Mouse (Mus musculus) heart, embryonic 12.5 days (tissue): ENCODE data around the gene Abcg4. TPM values are rescaled to one million over a fixed set of nuclear protein-coding genes. Genes with fewer than 3 reads are reported as not detected.

Source experiments
- ATAC-seq: fragments of 200-750 bp; cut with Nextera tagmentation; 2 replicates; pipeline ENCODE4 v1.8.0; 2017; ENCODE audit warnings: moderate TSS enrichment, moderate library complexity; ENCODE audit not compliant: insufficient number of reproducible peaks, low FRiP score
- H3K27ac ChIP-seq: fragments of 300-500 bp; sonication (generic); 2 replicates; pipeline ENCODE4 v1.5.1; 2016; ENCODE audit warnings: mild to moderate bottlenecking, moderate library complexity; ENCODE audit not compliant: poor library complexity, severe bottlenecking
- H3K27me3 ChIP-seq: fragments of 300-500 bp; sonication (generic); replicated peaks from 2 replicates; pipeline ENCODE4 v1.6.1; 2016; ENCODE audit warnings: mild to moderate bottlenecking, moderate library complexity
- H3K36me3 ChIP-seq: fragments of 300-500 bp; sonication (generic); 2 replicates; pipeline ENCODE4 v1.6.1; 2016; ENCODE audit warnings: mild to moderate bottlenecking, moderate library complexity
- H3K4me1 ChIP-seq: fragments of 300-500 bp; sonication (generic); replicated peaks from 2 replicates; pipeline ENCODE4 v1.6.1; 2016; ENCODE audit warnings: mild to moderate bottlenecking
- H3K4me2 ChIP-seq: fragments of 300-500 bp; sonication (generic); 2 replicates; pipeline ENCODE4 v1.6.1; 2016; ENCODE audit warnings: mild to moderate bottlenecking, moderate library complexity
- H3K4me3 ChIP-seq: fragments of 300-500 bp; sonication (generic); 2 replicates; pipeline ENCODE4 v1.5.1; 2016; ENCODE audit warnings: mild to moderate bottlenecking
- H3K9ac ChIP-seq: fragments of 300-500 bp; sonication (generic); 2 replicates; pipeline ENCODE4 v1.6.1; 2016; ENCODE audit warnings: mild to moderate bottlenecking, moderate library complexity
- H3K9me3 ChIP-seq: fragments of 300-500 bp; sonication (generic); replicated peaks from 2 replicates; pipeline ENCODE4 v1.6.1; 2016; ENCODE audit warnings: mild to moderate bottlenecking, moderate library complexity
- WGBS: fragments of 180-500 bp; shearing (Covaris S2); methylation state at CpG from one replicate; pipeline ENCODE4 v1.1.7; 2016; 5-methylcytosine and 5-hydroxymethylcytosine counted together
- polyA plus RNA-seq: library from polyadenylated mRNA; unstranded; fragments of >200 nt; fragmentation: Nextera tagmentation; extraction: Ambion mirVana; gene quantifications from 2 replicates; pipeline ENCODE4 v1.2.1, GENCODE M21; 2016

Gene Abcg4
- polyA plus RNA-seq, 1 experiment from 2014 or later: 4.3 TPM

DNA sequence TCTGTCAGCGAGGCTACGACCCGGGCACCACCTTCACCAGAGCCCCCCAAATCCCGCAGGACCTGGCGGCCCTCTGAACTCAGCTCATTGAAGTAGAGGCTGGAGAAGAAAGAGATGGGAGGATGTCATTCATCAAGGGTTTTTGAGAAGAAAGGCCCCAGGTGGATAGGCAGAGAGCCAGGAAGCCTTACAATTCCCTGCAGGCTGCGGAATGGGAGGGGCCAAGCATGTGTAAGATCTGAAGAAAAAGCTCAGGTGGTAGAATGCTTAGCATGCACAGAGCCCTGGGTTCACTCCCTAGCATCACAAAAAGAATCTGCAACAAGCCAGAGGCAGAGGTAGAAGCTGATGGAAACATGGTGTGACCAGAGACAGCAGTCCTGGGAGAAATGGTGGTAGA lies 35.0 kb downstream of the Abcg4 start:
- 80% methylated on average over 6 of the region's 6 CpGs for WGBS
- Histone ChIP-seq H3K9ac (no peak overlapping the region), H3K9me3 (no peaks in the 10 kb centered on the region), H3K27ac (no peak overlapping the region), H3K27me3 (peaks cover 22% of the 10 kb centered on the region), H3K36me3 (peaks cover 4% of the 10 kb centered on the region; the same call in 1 of the 2 replicates), H3K4me2 (no peak overlapping the region), H3K4me3 (no peak overlapping the region), H3K4me1 (peaks cover 34% of the 10 kb centered on the region)
- no peak for ATAC-seq

DNA sequence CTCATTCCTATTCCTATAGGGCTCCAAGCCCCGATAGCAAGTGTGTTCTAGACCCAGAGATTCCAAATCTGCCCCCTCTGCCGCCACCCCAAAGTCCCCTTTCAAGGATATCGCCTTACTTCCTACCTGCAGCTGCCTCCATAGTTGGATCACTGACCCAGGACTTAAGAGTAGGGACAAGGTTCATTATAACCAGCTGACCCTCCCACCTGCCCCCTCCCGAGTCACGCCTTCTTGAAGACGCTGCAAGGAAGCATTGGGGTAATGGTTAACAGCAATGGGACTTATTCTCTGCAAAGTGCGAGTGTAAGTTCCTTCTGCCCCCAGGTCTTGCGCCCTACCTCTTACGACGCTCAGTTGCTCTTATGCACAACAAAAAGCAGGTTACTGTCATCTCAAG lies 37.1 kb downstream of the Abcg4 start, which contains the start of gene Pdzd3:
TSS of gene Pdzd3 (minus strand) at position 158 of the 400 bp plus-strand sequence.
- Histone ChIP-seq H3K4me2 (no peak within 1 kb of the TSS), H3K9ac (no peak within 1 kb of the TSS), H3K9me3 (no peaks in the 10 kb centered on the region), H3K4me1 (peaks cover 33% of the 10 kb centered on the region), H3K27me3 (peaks cover 24% of the 10 kb centered on the region), H3K27ac (no peak within 1 kb of the TSS), H3K4me3 (no peak within 1 kb of the TSS), H3K36me3 (peaks cover under 1% of the 10 kb centered on the region; the same call in 1 of the 2 replicates)
- ATAC-seq: no peak
- 71% methylated on average over 10 of the region's 10 CpGs for WGBS

GRCm38 (mm10) chr9:44250445-44250844 lies 38.0 kb downstream of the Abcg4 start:
- Histone ChIP-seq H3K27ac (no peak overlapping the region), H3K4me1 (peaks cover 27% of the 10 kb centered on the region), H3K9ac (no peak overlapping the region), H3K4me2 (no peak overlapping the region), H3K9me3 (no peaks in the 10 kb centered on the region), H3K36me3 (no peaks in the 10 kb centered on the region), H3K27me3 (peaks cover 24% of the 10 kb centered on the region), H3K4me3 (no peak overlapping the region)
- 41% methylated on average over 4 of the region's 4 CpGs for WGBS
- ATAC-seq: no peak

DNA sequence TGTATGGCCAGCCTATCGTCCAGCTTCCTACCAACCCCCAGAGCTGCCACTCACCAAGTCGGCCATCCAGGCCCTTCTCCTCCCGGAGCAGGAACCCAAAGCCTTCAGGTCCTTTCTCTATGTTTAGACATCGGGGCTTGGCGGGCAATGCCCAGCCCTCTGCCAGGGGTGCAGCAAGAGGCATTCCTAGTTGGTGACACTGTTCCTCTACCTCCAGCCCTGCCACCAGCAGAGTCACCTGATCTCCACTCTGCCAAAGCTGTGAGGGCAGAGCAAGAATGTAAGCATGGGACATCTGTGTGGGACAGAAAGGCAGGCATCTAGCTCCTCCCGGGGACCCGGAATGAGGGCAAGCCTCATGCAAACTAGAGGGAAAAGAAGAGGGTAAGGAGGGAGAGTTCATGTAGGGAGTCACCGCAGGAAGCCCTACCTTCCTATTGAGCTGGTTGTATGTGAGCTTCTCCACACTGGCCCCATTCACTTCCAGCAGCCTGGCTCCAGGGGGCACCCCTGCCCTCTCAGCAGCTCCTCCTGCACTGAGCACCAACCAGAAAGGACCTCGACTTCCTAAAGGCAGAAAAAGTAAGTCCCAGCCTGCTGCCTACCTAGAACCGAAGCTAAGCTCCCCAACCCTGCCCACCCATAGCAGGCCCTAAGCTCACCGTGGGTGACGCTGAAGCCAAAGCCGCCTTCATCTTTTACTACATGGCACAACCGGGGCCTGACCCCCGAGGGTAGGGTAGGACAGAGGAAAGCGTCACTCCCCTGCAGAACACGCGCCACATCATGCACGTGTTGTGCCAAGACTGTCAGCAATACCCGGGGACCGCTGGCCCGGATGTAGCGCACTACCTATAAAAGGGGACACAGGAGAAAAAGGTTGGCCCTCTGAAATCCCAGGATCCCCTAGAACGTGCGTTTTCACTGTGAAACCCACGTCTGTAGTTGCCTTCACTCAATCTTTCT lies 39.0 kb downstream of the Abcg4 start:
- peak; percentile 72 for ATAC-seq
- Histone ChIP-seq H3K9me3 (no peaks in the 10 kb centered on the region), H3K4me3 (peak overlapping the region; percentile 5; the same call in 1 of the 2 replicates), H3K36me3 (no peaks in the 10 kb centered on the region), H3K27me3 (peaks cover 24% of the 10 kb centered on the region), H3K4me1 (peaks cover 17% of the 10 kb centered on the region), H3K9ac (0 out of 2 replicates have a peak overlapping the region, but pooled peaks have one; percentile 40), H3K4me2 (peak overlapping the region; percentile 57), H3K27ac (no peak overlapping the region)
- WGBS: 37% methylated on average over 26 of the region's 26 CpGs

DNA sequence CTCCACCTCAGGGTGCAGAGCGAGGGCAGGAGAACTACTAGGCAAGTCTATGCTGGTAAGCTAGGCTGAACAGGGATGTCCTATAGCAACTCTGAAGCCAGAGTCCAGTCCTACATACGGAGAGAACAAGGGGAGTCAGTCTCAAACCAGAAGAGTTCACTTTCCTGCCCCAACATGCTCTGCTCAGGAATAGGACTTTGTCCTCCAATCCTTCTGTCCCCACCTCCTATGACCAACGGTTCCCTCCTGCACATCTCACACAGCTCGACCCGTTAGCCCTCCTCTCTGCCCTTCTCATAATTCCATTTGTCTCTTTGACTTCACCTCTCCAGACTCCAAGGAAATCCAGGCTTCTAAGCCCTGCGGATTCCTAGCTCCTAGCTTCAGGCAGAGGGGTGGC lies 40.5 kb downstream of the Abcg4 start:
- WGBS: 69% methylated on average over 6 of the region's 6 CpGs
- Histone ChIP-seq H3K27ac (no peak overlapping the region), H3K27me3 (peaks cover 21% of the 10 kb centered on the region), H3K36me3 (no peaks in the 10 kb centered on the region), H3K4me2 (no peak overlapping the region), H3K9me3 (no peaks in the 10 kb centered on the region), H3K4me3 (no peak overlapping the region), H3K4me1 (peaks cover 14% of the 10 kb centered on the region; the same call in 1 of the 2 replicates), H3K9ac (no peak overlapping the region)
- no peak for ATAC-seq

- no peak overlapping the region for H3K4me3 ChIP-seq
- H3K4me1 ChIP-seq: no peaks in the 10 kb centered on the region
- 46% methylated on average over 2 of the region's 2 CpGs for WGBS
- H3K9me3 ChIP-seq: no peaks in the 10 kb centered on the region; the same call in 1 of the 2 replicates
- no peak for ATAC-seq
- H3K36me3 ChIP-seq: no peaks in the 10 kb centered on the region
- H3K9ac ChIP-seq: no peak overlapping the region
- H3K4me2 ChIP-seq: no peak overlapping the region
- H3K27me3 ChIP-seq: peaks cover 10% of the 10 kb centered on the region; the same call in 1 of the 2 replicates
- H3K27ac ChIP-seq: no peak overlapping the region
Measured at GRCm38 (mm10) chr9:44243621-44244020, 44.8 kb downstream of the Abcg4 start.

DNA sequence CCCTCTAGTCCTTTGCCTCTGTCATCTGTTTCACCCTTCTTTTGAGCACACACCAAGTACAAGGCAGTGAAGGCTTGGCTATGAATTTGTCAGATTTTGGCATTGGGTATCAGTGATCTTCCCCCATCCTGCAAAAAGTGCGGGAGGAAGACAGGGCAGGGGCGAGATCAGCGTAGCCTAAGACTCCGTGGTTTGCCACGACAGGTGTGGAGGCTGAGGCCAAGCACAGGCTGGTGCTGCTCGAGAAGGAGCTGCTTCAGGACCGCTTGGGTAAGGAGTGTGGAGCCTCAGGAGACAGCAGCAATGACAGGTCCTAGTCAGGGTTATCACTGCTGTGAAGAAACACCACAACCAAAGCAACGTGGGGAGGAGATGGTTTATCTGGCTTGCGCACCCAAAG lies 47.0 kb downstream of the Abcg4 start:
- 55% methylated on average over 9 of the region's 9 CpGs for WGBS
- no peaks in the 10 kb centered on the region for H3K4me1 ChIP-seq
- H3K27me3 ChIP-seq: 0 out of 2 replicates have a peak, but pooled peaks cover 6% of the 10 kb centered on the region
- ATAC-seq: no peak
- no peak overlapping the region for H3K4me2 ChIP-seq
- no peak overlapping the region for H3K27ac ChIP-seq
- no peak overlapping the region for H3K4me3 ChIP-seq
- H3K9ac ChIP-seq: no peak overlapping the region
- no peaks in the 10 kb centered on the region; the same call in 1 of the 2 replicates for H3K9me3 ChIP-seq
- no peaks in the 10 kb centered on the region for H3K36me3 ChIP-seq

DNA sequence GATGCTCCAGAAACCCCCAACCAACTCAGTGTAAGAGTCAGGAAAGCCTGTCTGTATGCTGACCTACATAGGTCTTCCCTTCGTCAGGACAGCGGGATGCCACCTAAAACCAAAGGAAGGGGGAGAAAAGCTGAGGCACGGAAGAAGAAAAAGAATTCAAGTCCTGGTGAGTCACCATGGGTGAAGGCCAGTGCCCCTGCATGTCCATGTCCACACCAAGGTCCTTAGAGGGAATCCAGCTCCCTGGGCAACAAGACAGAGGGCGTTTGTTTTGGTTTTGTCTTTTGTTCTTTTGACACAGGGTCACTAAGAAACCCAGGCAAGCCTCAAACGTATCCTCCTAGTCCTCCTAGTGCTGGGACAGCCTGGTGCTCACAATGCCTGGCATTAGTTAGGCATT lies 47.5 kb downstream of the Abcg4 start:
- Histone ChIP-seq H3K27me3 (0 out of 2 replicates have a peak, but pooled peaks cover 6% of the 10 kb centered on the region), H3K9me3 (no peaks in the 10 kb centered on the region; the same call in 1 of the 2 replicates), H3K4me2 (no peak overlapping the region), H3K27ac (no peak overlapping the region), H3K9ac (no peak overlapping the region), H3K36me3 (no peaks in the 10 kb centered on the region), H3K4me3 (no peak overlapping the region), H3K4me1 (no peaks in the 10 kb centered on the region)
- no peak for ATAC-seq
- WGBS: 67% methylated on average over 5 of the region's 5 CpGs

GRCm38 (mm10) chr9:44240399-44240798 lies 48.0 kb downstream of the Abcg4 start, which contains the start of gene Ccdc153:
TSS of gene Ccdc153 (plus strand) at chr9:44240676.
- H3K9me3 ChIP-seq: no peaks in the 10 kb centered on the region; the same call in 1 of the 2 replicates
- no peak within 1 kb of the TSS for H3K4me2 ChIP-seq
- H3K4me3 ChIP-seq: no peak within 1 kb of the TSS
- no peak within 1 kb of the TSS for H3K9ac ChIP-seq
- WGBS: 51% methylated on average over 2 of the region's 2 CpGs
- no peaks in the 10 kb centered on the region for H3K4me1 ChIP-seq
- no peak within 1 kb of the TSS for H3K27ac ChIP-seq
- H3K27me3 ChIP-seq: 0 out of 2 replicates have a peak, but pooled peaks cover 6% of the 10 kb centered on the region
- H3K36me3 ChIP-seq: no peaks in the 10 kb centered on the region
- ATAC-seq: no peak

GRCm38 (mm10) chr9:44239447-44239846 lies 49.0 kb downstream of the Abcg4 start:
- ATAC-seq: no peak
- WGBS: 11% methylated on average over 5 of the region's 5 CpGs
- no peak overlapping the region for H3K27ac ChIP-seq
- H3K4me1 ChIP-seq: no peaks in the 10 kb centered on the region
- H3K4me2 ChIP-seq: no peak overlapping the region
- no peaks in the 10 kb centered on the region; the same call in 1 of the 2 replicates for H3K9me3 ChIP-seq
- no peak overlapping the region for H3K9ac ChIP-seq
- H3K27me3 ChIP-seq: 0 out of 2 replicates have a peak, but pooled peaks cover 6% of the 10 kb centered on the region
- H3K36me3 ChIP-seq: no peaks in the 10 kb centered on the region
- no peak overlapping the region for H3K4me3 ChIP-seq

DNA sequence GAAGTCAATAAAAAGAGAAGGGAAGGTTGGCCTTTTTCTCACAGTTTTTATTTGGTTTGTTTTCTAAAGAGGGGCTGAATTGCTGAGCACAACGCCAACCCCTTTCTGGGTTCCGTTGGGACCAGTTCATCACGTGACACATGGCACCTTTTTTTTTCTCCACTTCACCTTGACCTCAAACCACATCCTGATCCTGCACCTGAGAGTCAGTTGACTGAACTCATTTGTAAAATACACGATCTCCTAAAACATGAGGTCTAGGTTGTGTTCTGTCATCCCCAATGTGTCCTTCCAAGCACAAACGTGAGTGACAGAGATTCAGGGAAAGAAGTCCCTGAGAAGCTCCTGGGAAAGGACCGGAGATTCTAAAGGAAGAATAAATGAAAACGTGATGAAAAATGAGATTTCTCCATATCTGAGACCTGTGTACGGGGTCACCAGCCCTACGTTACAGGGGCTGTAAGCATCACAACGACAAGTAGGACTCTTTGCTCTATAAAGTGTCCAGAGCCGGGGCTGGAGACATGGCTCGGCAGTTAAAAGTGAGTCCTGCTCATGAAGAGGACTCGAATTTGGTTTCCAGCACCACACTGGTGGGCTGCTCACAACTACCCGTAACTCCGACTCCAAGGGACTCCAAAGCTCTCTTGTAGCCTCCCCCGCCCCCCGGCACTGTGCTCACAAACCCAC lies 49.8 kb downstream of the Abcg4 start:
- no peaks in the 10 kb centered on the region; the same call in 1 of the 2 replicates for H3K9me3 ChIP-seq
- no peak overlapping the region for H3K4me3 ChIP-seq
- H3K4me1 ChIP-seq: no peaks in the 10 kb centered on the region
- no peak overlapping the region for H3K4me2 ChIP-seq
- no peak overlapping the region for H3K27ac ChIP-seq
- H3K9ac ChIP-seq: no peak overlapping the region
- no peaks in the 10 kb centered on the region for H3K36me3 ChIP-seq
- H3K27me3 ChIP-seq: 0 out of 2 replicates have a peak, but pooled peaks cover 6% of the 10 kb centered on the region
- ATAC-seq: no peak
- 75% methylated on average over 17 of the region's 17 CpGs for WGBS
